Mouse (Mus musculus): ENCODE measurements around the gene Ccdc36.

The Ccdc36 gene

GRCm38 (mm10) chr9:108378736-108379135 is 49.5 kb downstream of the Ccdc36 start:
- no peak for DNase-seq (ENCODE audit: low read depth, low spot score)

- no peak for DNase-seq (ENCODE audit: low read depth, low spot score)
These were observed 50.0 kb downstream of the Ccdc36 start for GRCm38 (mm10) chr9:108378234-108378633.
